In genomic region chr4:114970736-114971135, GRCm38 (mm10) we compare ENCODE assay signal across 32 mouse cellular contexts. TPM values are rescaled to one million over a fixed set of nuclear protein-coding genes. Genes with fewer than 3 reads are reported as not detected.
DNase-seq lines count a peak whose midpoint lies in the region; ATAC-seq and TF ChIP-seq lines count a peak whose summit lies in the region.
"Had no signal": no experiment of that assay in that cellular context is flagged by ENCODE, and none has a peak within 500 bp of the region (broad histone marks: within the 10 kb centered on the region; RNA-seq: fewer than 3 reads in every experiment).

No protein-coding gene starts in this region.

- H3K36me3 ChIP-seq in lung, postnatal 0 days (ENCODE audit: insufficient read depth, low read length), result peaks cover 9% of the 10 kb centered on the region; the same call in 1 of the 2 replicates

- H3K9ac ChIP-seq in lung, postnatal 0 days (replicated peaks; ENCODE audit: low read depth), result no peak overlapping the region
- H3K9ac ChIP-seq: embryonic facial prominence, embryonic 15.5 days; forebrain, embryonic 15.5 days; heart, embryonic 13.5 days; limb, embryonic 13.5 days; liver, embryonic 14.5 days; midbrain, embryonic 13.5 days; neural tube, embryonic 12.5 days; stomach, embryonic 15.5 days had no signal

- H3K27me3 ChIP-seq in lung, postnatal 0 days (replicated peaks; ENCODE audit: insufficient read depth, low read length), result no peaks in the 10 kb centered on the region
- H3K27me3 ChIP-seq: embryonic facial prominence, embryonic 15.5 days; forebrain, embryonic 15.5 days; heart, embryonic 13.5 days; limb, embryonic 13.5 days; midbrain, embryonic 13.5 days; neural tube, embryonic 12.5 days; Patski; stomach, embryonic 15.5 days had no signal

- H3K9me3 ChIP-seq in lung, postnatal 0 days (ENCODE audit: low read length), result no peaks in the 10 kb centered on the region
- H3K9me3 ChIP-seq: embryonic facial prominence, embryonic 15.5 days; forebrain, embryonic 15.5 days; heart, embryonic 13.5 days; limb, embryonic 13.5 days; midbrain, embryonic 13.5 days; neural tube, embryonic 12.5 days; stomach, embryonic 15.5 days had no signal

- ATAC-seq in lung, postnatal 0 days, result no peak
- ATAC-seq: forebrain, embryonic 15.5 days; hindbrain, postnatal 0 days; intestine, postnatal 0 days; midbrain, embryonic 13.5 days; Patski had no signal

- H3K27ac ChIP-seq in lung, postnatal 0 days (ENCODE audit: low read length), result no peak overlapping the region
- H3K27ac ChIP-seq: embryonic facial prominence, embryonic 15.5 days; forebrain, embryonic 15.5 days; heart, embryonic 13.5 days; hindbrain, postnatal 0 days; limb, embryonic 13.5 days; liver, embryonic 14.5 days; midbrain, embryonic 13.5 days; neural tube, embryonic 12.5 days; stomach, embryonic 15.5 days had no signal

- 55% methylated on average over 5 of the region's 5 CpGs for WGBS in lung, postnatal 0 days

- no peak for TF ChIP-seq CTCF in lung, postnatal 0 days (IDR thresholded peaks at IDR 0.05)

- H3K4me2 ChIP-seq in lung, postnatal 0 days (replicated peaks; ENCODE audit: low read depth, low read length), result no peak overlapping the region
- H3K4me2 ChIP-seq: embryonic facial prominence, embryonic 15.5 days; forebrain, embryonic 15.5 days; heart, embryonic 13.5 days; limb, embryonic 13.5 days; midbrain, embryonic 13.5 days; neural tube, embryonic 12.5 days; stomach, embryonic 15.5 days had no signal

- peak; percentile 30 for DNase-seq in gastrocnemius, adult 18-20 months (ENCODE audit: low spot score)
- DNase-seq in gastrocnemius, postnatal 36 days, result no peak
- DNase-seq in lung, postnatal 0 days (ENCODE audit: low spot score), result peak; percentile 85
- no peak for DNase-seq in lung, postnatal 10 days
- DNase-seq in lung, postnatal 25 days (ENCODE audit: low spot score), result peak; percentile 23
- peak; percentile 13 for DNase-seq in skeletal muscle tissue, adult 2 months (ENCODE audit: low read depth, low spot score)
- DNase-seq in embryo, embryonic 10.5 days (ENCODE audit: low spot score), result no peak
- DNase-seq in yolk sac, embryonic 10.5 days (ENCODE audit: low spot score), result no peak
- DNase-seq: adrenal gland, adult 2 months; cerebellum, adult 2 months; cerebellum, postnatal 36 days; heart, postnatal 14 days; kidney, postnatal 25 days; retina, postnatal 1 day; thymus, postnatal 25 days had no signal

- H3K4me3 ChIP-seq in lung, postnatal 0 days (ENCODE audit: low read depth, low read length), result no peak overlapping the region
- H3K4me3 ChIP-seq: embryonic facial prominence, embryonic 15.5 days; forebrain, embryonic 15.5 days; heart, embryonic 13.5 days; limb, embryonic 13.5 days; midbrain, embryonic 13.5 days; neural tube, embryonic 12.5 days; stomach, embryonic 15.5 days had no signal

- intact Hi-C loops in gastrocnemius, postnatal 36 days (cut with DNase I), result no loop called here

- no peaks in the 10 kb centered on the region for H3K4me1 ChIP-seq in lung, postnatal 0 days (ENCODE audit: insufficient read depth, low read depth, low read length)
- H3K4me1 ChIP-seq: embryonic facial prominence, embryonic 15.5 days; forebrain, embryonic 15.5 days; heart, embryonic 13.5 days; limb, embryonic 13.5 days; midbrain, embryonic 13.5 days; neural tube, embryonic 12.5 days; stomach, embryonic 15.5 days had no signal

- no peak for TF ChIP-seq EP300 in lung, postnatal 0 days (IDR thresholded peaks at IDR 0.05)

RNA-seq across cellular contexts. Expression of gene Cmpk1, which starts 16.3 kb away (rescaled TPM):
- 10 to 100 TPM; 16.9 to 17.1 TPM for total RNA-seq in gastrocnemius, adult 18-20 months (2021)
- total RNA-seq in gastrocnemius, postnatal 36 days (2021), result 10 to 100 TPM; 18.1 to 20.2 TPM
- 94.2 and 96.4 TPM in 2 replicates for polyA plus RNA-seq in lung, postnatal 0 days (2015; fragmentation: Nextera tagmentation; extraction: Ambion mirVana)

RNA-seq across cellular contexts. Expression of gene Stil, which starts 29.2 kb away (rescaled TPM):
- not detected for total RNA-seq in gastrocnemius, adult 18-20 months (2021)
- total RNA-seq in gastrocnemius, postnatal 36 days (2021), result under 1 TPM; 0.10 to 0.23 TPM
- 0.61 and 1.0 TPM in 2 replicates for polyA plus RNA-seq in lung, postnatal 0 days (2015; fragmentation: Nextera tagmentation; extraction: Ambion mirVana)

RNA-seq across cellular contexts. Expression of gene Foxe3, which starts 44.9 kb away (rescaled TPM):
- total RNA-seq in gastrocnemius, adult 18-20 months (2021), result not detected
- total RNA-seq in gastrocnemius, postnatal 36 days (2021), result not detected
- not detected in 2 replicates for polyA plus RNA-seq in lung, postnatal 0 days (2015; fragmentation: Nextera tagmentation; extraction: Ambion mirVana)
- total RNA-seq: adrenal gland, adult 2 months; ES-E14; heart, postnatal 14 days; hindbrain, postnatal 0 days; layer of hippocampus, adult 8-10 months; left cerebral cortex, postnatal 25 days had no signal
- polyA plus RNA-seq: cerebellum, adult 2 months; embryonic facial prominence, embryonic 15.5 days; forebrain, embryonic 15.5 days; gonadal fat pad, adult 2 months; heart, embryonic 13.5 days; hindbrain, embryonic 11.5 days; hindbrain, postnatal 0 days; intestine, postnatal 0 days; kidney, embryonic 14.5 days; limb, embryonic 13.5 days; liver, embryonic 14.5 days; midbrain, embryonic 13.5 days; neural tube, embryonic 12.5 days; Patski; stomach, embryonic 15.5 days had no signal

Comparison
In these comparisons a context has a peak if more than half of its experiments do, and no peak if none do; other contexts are left out.
1. DNase-seq: peak in gastrocnemius, adult 18-20 months (single experiment), lung, postnatal 0 days (single experiment), lung, postnatal 25 days (single experiment) and skeletal muscle tissue, adult 2 months (single experiment); none in gastrocnemius, postnatal 36 days (0 of 2), lung, postnatal 10 days (single experiment), embryo, embryonic 10.5 days (single experiment) and yolk sac, embryonic 10.5 days (single experiment).